Mouse (Mus musculus): ENCODE measurements at regions not wholly inside any gene's neighbourhood (a gene's known extent, or its start where the extent isn't known, plus 50 kb on each side); places are given as distances from the start of the nearest gene placed in this dataset.

DNA sequence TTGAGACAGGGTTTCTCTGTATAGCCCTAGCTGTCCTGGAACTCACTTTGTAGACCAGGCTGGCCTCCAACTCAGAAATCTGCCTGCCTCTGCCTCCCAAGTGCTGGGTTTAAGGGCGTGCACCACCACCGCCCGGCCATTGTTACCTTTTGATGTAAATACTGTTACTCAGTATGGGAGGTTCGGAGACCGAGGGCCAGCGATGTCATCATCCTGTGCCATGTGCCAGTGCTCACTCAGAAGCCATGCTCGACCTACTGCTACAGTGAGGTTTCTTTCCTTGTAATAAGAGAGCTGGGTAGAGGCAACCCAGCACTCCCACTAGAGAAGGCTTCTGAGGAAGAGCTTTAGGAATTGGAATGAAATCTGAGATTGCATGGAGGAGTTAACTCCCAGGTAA is 191.6 kb upstream of the Tgfbr2 start:
- no peak for DNase-seq (ENCODE audit: low read depth, low spot score)

DNA sequence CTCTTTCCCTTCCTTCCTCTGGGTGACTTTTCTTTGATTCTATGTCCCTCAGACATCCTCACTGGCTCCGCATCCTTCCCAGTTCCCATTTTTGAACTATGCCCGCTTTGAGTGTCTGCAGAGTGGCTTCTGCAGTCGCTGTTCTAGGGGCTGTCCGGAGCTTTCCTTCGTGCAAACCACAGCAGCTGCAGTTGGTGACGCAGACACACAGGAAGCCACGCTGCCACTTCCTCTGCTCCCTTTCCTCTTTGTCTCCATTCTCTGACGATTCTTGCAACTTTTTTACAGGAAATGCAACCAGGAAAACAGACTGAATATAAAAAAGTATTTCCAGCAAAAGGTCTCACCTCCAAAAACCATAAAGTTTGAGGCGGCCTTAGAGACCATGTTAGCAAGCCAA is 191.0 kb upstream of the Tgfbr2 start:
- no peak for DNase-seq (ENCODE audit: low read depth, low spot score)

GRCm38 (mm10) chr9:116365701-116366100 is 190.5 kb upstream of the Tgfbr2 start:
- DNase-seq (ENCODE audit: low read depth, low spot score): no peak

GRCm38 (mm10) chr9:116365016-116365685 is 190.0 kb upstream of the Tgfbr2 start:
- no peak for DNase-seq (ENCODE audit: low read depth, low spot score)

GRCm38 (mm10) chr9:116361092-116361491 is 185.9 kb upstream of the Tgfbr2 start:
- no peak for DNase-seq (ENCODE audit: low read depth, low spot score)

GRCm38 (mm10) chr9:116354056-116354732 is 179.0 kb upstream of the Tgfbr2 start:
- DNase-seq (ENCODE audit: low read depth, low spot score): no peak

- no peak for DNase-seq (ENCODE audit: low read depth, low spot score)
Measured at GRCm38 (mm10) chr9:116352801-116353494, 177.8 kb upstream of the Tgfbr2 start.

DNA sequence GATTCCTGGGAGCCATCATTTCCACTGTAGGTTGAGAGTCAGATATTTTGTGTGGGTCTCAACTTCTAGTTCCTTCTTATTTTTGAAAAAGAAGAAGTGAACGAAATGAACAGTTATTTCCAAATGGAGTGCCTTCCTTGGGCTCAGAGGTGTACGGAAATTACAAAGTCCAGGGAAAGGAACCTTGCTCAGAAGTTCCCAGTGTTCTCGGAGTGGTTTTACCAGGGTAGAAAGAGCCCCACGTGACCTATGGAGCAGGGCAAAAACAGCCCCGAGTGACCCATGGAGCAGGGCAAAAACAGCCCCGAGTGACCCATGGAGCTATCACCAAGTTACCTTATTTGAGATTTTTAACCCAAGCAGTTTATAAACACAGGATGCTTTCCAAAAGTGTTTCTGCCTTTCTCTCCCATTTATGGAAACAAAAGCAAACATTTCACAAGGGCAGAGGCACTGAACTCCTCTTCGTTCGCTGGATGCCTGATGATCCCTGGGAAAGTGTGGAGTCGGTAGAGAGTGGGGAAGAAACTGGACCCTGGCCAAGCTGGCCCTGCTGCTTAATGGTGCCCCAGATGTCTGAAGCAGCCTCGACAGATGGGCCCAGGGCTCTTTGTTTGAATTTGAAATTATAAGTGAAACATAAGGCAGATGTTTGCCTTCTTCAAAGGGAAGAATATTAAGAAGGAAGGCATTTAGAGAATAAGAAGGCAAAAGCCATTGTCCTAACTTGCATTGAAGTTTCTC is 175.8 kb upstream of the Tgfbr2 start:
- no peak for DNase-seq (ENCODE audit: low read depth, low spot score)

- DNase-seq (ENCODE audit: low read depth, low spot score): no peak
Measured at GRCm38 (mm10) chr9:116347021-116347420, 171.9 kb upstream of the Tgfbr2 start.

DNA sequence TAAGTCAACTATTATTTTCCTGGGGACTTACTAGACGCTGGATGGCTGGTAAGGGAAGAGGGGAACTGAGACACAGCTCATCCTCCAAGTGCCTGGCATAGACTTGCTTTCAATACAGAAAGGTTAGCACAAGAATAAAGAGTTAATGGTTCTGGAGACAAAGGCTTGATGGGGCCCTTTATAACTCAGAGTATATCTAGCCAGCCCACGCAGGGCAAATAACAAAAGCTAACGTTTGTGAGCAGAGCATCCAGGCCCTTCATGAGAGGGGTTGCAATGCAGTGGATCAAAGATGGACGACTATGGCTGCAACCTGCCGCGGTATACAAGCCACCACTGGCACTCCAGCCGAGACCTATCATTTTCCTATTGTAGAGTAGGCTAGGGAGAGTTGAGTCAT is 171.3 kb upstream of the Tgfbr2 start:
- DNase-seq (ENCODE audit: low read depth, low spot score): no peak

- DNase-seq (ENCODE audit: low read depth, low spot score): no peak
Measured at GRCm38 (mm10) chr9:116343086-116343481, 167.9 kb upstream of the Tgfbr2 start.

GRCm38 (mm10) chr9:116342446-116343085 is 167.4 kb upstream of the Tgfbr2 start:
- no peak for DNase-seq (ENCODE audit: low read depth, low spot score)

GRCm38 (mm10) chr9:116342009-116342408 is 166.8 kb upstream of the Tgfbr2 start:
- no peak for DNase-seq (ENCODE audit: low read depth, low spot score)

GRCm38 (mm10) chr9:116340952-116341351 is 165.8 kb upstream of the Tgfbr2 start:
- no peak for DNase-seq (ENCODE audit: low read depth, low spot score)

GRCm38 (mm10) chr9:116338729-116339100 is 163.6 kb upstream of the Tgfbr2 start:
- DNase-seq (ENCODE audit: low read depth, low spot score): no peak

DNA sequence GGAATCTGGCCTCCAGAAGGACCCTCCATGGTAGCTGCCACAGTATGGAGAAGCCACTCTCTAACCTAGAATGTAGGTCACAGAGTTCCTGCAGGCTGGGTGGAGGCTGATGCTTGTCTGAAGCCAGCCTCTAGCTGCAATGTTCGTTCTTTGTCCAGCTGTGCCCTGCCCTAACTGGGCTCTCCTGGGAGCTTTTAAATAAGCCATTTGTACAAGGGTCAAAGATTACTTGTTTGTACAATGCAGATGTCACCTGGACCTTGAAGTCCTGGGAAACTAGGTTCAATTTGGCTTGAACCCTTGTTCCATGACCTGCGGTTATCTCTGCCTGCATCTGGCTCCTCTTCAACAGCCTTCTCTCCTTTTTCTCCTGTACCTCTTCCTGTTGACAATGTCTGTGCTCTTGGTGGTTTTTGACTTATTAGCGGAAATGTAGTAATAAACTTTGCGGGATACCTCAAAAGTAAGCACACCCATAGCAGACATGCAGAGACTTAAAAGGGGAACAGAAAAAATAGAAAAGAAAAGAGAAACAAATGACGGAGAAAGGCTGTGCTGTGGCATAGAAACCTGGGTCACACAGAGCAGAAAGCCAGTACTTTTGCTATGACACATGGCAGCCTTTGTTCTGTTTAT is 163.1 kb upstream of the Tgfbr2 start:
- no peak for DNase-seq (ENCODE audit: low read depth, low spot score)

GRCm38 (mm10) chr9:116337446-116338010 is 162.4 kb upstream of the Tgfbr2 start:
- no peak for DNase-seq (ENCODE audit: low read depth, low spot score)

- no peak for DNase-seq (ENCODE audit: low read depth, low spot score)
Measured at GRCm38 (mm10) chr9:116335561-116336478, 160.7 kb upstream of the Tgfbr2 start.

DNA sequence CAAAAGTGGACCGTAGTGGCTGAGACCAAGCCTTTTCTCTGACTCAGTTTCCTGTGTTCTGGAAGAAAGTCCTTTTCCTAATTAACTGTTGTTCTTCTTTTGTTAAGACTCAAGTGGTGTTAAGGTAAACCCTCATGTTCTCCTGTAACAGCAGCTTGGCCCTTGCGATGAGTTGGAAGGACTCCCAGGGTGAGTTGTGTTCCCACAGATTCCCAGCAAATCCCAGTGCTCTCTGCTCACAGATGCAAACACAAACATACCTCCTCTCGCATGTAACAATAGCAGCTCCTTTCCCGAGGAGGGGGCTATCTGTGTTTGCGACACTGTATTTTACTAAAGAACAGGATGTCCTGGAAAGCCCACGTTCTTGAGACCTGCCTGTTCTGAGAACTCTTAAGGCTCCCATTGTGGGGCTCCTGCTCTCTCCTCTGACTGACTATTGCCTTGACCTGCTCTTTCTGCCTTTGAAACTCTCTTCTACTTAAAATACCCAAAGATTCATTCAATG is 158.8 kb upstream of the Tgfbr2 start:
- no peak for DNase-seq (ENCODE audit: low read depth, low spot score)
